Mouse (Mus musculus) urinary bladder, postnatal 36 days (tissue): ENCODE data around the gene Pxdc1.
A peak's percentile ranks its signal among the peaks of the same experiment; 100 is the strongest.

ENCODE experiments used
- DNase-seq, 2 experiments: peaks; one replicate each; pipeline ENCODE4 v3.0.0; 2022; ENCODE audit warnings: low spot score in 2 of 2, mixed read lengths in 1 of 2

Gene Pxdc1

GRCm38 (mm10) chr13:34650953-34651352 lies 2.3 kb downstream of the Pxdc1 start:
- DNase-seq: peak; percentile 23 to 60

DNA sequence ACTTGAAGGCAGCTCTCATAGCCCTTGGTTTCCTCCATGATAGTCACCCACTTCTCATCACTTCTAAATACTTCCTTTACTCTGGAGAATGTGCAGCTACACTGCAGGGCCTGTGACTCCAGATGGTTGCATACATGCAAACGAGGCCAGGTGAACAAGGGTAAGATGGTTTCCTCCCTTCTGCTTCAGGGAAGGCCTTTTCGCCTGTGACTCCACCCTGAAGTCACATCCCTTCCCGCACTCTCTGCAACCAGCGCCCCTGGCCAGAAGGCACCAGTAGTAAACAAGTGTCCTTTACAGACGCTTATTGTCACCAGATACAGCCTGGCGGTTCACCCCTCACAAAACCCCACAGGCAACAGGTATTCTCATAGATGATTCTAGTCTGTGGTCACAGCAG lies 2.9 kb downstream of the Pxdc1 start:
- DNase-seq: no peak

DNA sequence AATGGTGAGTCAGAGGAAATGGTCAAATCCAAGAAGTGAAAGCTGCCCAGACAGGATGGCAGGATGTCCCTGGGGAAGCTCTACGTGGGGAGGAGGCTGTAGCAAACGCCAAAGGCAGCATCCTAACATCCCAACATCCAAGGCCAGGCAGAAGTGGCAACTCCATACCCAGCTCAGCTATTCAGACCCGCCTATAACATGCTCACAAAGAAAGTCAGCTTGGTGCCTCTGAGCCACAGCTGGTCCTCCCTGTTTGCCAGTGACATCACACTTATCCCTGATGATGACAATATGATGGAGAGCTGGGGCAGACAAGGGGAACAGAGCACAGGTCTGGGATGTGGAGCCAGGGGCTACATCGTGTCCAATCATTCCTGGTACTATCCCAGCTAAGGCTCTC lies 5.5 kb downstream of the Pxdc1 start:
- DNase-seq: no peak

GRCm38 (mm10) chr13:34647221-34647620 lies 6.1 kb downstream of the Pxdc1 start:
- no peak for DNase-seq

- DNase-seq: no peak
Measured at GRCm38 (mm10) chr13:34646240-34646750, 7.0 kb downstream of the Pxdc1 start.

GRCm38 (mm10) chr13:34645519-34645918 lies 7.8 kb downstream of the Pxdc1 start:
- no peak for DNase-seq

DNA sequence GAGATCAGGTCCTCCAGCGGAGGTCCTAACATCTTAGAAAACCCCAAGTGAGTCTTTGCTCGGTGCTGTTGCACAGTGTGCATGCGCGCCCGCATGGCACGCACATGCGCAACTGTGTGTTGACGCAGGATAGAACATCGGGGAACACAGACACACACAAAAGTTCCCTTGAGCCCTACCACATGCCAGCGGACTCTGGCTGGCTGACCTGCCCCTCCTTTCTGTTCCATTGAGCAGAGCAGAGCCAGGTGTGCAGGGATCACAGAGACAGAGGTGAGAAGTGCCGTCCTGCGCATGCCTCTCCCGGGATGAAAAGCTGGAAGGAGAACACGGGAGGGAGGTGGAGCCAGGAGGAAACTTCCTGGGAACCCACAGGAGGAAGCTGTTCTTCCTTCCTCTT lies 8.9 kb downstream of the Pxdc1 start:
- no peak for DNase-seq

GRCm38 (mm10) chr13:34643926-34644325 lies 9.4 kb downstream of the Pxdc1 start:
- no peak for DNase-seq

- peak; percentile 38 to 55 for DNase-seq
Measured at GRCm38 (mm10) chr13:34642941-34643875, 10.1 kb downstream of the Pxdc1 start.

DNA sequence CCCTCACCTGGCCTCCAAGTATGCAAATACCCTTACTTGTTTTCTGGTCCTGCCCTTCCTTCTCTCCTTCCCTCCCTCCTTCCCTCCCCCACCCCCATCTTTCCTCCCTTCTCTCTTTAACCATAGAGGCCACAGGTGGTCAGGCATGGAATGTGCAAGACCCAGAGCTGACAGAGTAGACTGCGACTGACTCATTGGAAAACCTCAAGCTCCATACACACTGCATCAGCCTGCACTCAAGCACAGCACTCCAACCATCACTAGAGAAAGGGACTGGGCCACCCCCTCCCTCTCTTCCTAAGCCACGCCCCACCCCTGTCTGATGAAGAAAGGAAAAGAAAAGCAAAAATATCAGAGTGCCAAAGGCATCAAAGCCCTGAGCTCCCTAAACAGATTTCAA lies 12.2 kb downstream of the Pxdc1 start:
- no peak for DNase-seq

GRCm38 (mm10) chr13:34635978-34636377 lies 17.3 kb downstream of the Pxdc1 start:
- DNase-seq: peak; percentile 66

DNA sequence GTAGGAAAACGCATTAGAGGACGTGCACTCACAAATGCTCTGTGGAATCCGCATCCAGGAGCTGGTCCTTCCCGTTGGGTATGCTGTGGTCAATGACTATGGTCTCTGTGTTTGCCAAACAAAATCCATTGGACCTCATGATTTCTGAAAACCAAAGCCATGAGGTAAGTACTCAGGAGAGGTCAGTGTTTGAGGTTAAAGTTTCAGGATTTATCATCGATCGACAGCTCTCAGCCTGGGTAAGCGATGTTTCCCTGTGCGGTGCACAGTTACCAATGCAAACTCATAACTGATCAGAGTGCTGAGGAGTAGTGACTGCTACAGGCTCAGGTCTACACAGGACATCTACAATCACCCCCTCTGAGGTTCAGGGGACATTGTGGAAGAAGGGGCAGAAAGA lies 23.0 kb downstream of the Pxdc1 start:
- no peak for DNase-seq

GRCm38 (mm10) chr13:34629741-34630140 lies 23.5 kb downstream of the Pxdc1 start:
- no peak for DNase-seq

DNA sequence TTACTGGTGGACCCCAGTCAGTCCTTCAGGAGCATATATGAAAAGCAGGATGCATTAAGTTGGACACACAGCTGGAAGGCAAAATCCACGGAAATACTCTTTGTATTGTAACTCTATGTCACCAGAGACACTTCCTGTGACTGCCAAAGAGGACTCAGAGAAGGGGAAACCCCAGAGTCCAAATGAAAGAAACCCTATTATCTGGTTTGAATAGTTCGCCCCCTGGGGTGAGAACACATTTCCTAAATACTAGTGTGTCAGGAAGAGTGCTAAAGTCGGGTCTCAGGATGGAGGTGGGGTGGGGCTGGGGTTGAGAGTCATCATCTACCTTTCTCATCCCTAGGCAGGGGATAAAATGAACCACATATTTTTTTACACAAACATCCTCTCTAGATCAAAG lies 25.8 kb downstream of the Pxdc1 start:
- no peak for DNase-seq

GRCm38 (mm10) chr13:34624414-34624813 lies 28.9 kb downstream of the Pxdc1 start:
- no peak for DNase-seq

DNA sequence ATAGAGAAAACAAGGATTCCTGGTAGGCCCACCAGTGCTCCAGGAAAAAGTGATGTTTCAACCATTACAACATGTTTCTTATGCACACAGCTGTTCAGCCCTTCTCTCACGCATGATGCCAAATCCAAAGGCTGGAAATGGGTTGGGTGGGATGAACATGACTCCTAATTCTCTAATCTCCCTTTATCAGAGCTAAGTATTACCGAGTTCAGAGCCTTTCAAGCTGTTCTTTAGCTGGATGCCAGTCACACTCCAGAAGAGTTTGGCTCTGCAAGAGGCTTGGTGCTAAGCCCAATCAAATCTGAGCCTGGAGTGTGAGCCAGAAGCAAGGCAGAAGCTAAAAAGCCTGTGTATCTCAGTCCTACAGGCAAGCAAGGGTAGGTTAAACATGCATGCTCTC lies 40.9 kb downstream of the Pxdc1 start:
- peak in 1 of 2 experiments; percentile 6 for DNase-seq

DNA sequence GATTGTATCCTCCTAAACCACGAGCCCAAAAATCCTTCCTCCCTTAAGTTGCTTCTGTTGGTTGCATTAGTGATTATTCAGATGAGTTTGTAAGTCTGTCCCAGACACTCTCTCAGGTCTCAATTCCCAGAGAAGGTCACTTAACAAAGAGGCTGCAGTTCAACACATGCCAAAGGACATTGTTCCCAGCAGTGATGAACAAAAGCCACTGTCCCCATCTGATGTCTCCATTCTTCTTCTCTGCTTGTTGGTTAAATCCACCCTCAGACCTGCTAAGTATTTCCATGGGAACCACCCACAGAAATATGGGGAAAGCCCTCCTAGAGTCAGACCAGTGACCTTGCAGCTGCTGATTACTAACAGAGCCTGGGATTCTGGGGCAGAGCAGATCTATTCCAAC lies 43.6 kb downstream of the Pxdc1 start:
- DNase-seq: no peak

DNA sequence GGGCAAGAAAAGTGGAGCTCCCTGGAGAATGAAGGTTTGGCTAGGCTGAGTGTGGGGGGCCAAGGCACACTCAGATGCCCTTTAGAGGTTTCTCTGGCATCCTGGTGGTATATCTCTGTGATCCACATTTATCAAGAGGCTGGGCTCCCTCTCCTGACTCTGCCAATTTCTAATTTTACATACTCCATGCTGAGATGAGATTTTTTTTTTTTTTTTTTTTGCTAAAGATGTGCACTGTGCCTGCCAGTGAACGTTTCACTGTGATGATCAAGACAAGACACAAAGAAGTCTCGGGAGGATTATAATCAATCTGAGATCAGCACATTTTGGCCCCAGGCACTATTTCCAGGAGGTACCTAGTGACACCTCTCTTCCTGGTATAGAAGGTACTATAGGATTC lies 46.2 kb downstream of the Pxdc1 start:
- no peak for DNase-seq

DNA sequence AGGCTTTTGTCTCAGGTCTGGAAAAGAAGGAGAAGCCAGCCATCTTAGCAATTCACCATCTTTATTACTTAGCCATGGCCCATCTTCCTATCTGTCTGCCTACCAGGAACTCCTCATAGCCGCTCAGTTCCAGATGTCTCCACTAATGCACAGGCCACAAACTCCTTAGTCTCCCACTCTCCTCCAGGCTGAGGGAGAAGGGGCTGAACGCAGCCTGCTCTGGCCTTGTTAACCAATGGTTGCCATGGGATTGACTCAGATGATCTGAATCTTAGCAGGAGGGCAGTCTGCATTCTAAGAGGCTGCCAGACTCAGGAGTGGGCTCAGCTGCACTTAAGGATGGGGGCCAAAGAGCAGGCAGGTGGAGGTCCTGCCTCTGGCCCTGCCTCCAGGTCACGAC lies 47.4 kb downstream of the Pxdc1 start:
- no peak for DNase-seq

DNA sequence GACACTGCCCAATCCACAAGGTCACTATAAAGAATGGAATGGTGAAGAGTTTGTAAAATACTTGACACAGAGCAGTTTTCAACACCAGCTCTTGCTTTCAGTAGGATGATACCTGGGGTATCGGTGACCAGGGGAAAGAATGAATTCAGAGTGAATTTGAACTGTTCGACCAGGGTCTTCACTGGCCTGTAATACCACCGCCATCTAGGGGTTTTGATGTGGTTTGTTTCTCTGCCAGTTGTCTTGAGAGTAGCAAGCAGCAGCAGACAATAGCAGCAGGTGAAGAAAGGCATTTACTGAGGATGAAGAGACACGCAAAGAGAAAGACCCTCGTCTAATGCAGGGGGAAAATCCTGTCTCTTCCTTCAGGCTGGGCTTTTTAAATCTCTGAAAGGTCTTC lies 48.1 kb downstream of the Pxdc1 start:
- DNase-seq: no peak

DNA sequence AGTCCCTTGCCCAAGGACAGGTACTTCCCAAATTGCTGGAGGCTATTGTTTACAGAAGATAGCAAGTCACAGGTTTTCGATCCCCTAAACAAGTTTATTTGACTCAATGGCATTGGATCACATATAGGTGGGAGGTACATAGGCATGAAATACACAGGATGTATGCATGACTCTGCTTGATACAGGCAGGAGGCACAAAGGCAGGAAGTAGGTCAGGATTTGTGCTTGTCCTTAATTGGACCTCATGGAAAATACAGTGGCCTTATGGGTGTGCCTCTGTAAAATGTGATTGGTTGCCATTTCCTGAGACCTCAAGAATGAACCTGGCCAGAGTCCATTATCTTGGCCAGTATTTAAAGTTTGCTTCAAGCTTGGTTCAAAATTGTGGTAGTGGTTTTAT lies 48.9 kb downstream of the Pxdc1 start:
- DNase-seq: no peak

DNA sequence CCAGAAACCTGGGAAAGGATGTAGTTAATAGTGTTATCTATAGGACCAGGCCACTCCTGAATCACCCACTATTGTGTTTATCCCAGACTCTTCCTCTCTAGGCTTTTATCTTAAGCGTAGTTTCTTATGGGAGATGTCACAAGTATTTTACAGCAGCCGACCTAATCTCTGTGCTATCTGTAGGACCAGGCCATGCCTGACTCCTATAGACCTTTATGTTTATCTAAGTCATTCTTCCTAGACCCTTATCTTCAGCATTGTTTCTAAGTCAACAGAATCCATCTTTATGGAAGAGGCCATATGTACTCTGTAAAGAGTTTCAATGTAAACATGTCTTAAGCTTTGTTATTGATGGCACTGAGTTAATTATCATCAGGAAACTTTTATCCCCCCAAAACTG lies 50.5 kb downstream of the Pxdc1 start:
- no peak for DNase-seq

GRCm38 (mm10) chr13:34596797-34597196 lies 56.5 kb downstream of the Pxdc1 start:
- DNase-seq: no peak
